Mouse (Mus musculus): ENCODE measurements around the gene Itih5. TPM values are rescaled to one million over a fixed set of nuclear protein-coding genes. Genes with fewer than 3 reads are reported as not detected.

Gene Itih5
- polyA plus RNA-seq, 1 experiment from 2014 or later, result 17.8 TPM

DNA sequence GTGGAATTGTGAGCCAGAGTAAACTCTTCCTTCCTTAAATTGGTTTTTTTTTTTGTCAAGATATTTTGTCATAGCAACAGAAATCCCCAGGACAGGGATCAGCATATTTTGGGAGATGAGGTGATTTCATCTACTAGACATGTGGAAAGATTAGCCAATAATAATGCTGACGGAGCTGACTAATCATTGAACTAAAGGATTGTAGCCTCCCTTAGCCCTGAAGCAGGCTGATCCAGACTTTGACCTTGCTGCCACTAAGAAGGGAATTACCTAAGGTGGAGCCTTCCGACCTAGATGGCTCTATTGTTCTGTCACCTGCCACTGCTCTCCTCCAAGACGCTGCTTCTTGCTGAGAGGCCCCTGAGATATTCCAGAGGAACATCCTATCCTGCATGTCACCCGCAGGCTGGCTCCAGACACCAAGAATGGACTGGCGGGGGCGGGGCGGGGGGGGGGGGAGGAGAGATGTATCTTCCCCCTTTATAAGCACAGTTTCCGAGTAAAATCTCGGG is 119.3 kb downstream of the Itih5 start:
- Histone ChIP-seq H3K36me3 (no peaks in the 10 kb centered on the region), H3K9ac (no peak overlapping the region), H3K27me3 (no peaks in the 10 kb centered on the region), H3K9me3 (no peaks in the 10 kb centered on the region), H3K4me1 (peaks cover 9% of the 10 kb centered on the region), H3K4me2 (no peak overlapping the region), H3K27ac (no peak overlapping the region), H3K4me3 (no peak overlapping the region)
- no peak for ATAC-seq (ENCODE audit: insufficient number of reproducible peaks, low FRiP score, low TSS enrichment, low read depth)
- WGBS, result 79% methylated on average over 8 of the region's 9 CpGs

DNA sequence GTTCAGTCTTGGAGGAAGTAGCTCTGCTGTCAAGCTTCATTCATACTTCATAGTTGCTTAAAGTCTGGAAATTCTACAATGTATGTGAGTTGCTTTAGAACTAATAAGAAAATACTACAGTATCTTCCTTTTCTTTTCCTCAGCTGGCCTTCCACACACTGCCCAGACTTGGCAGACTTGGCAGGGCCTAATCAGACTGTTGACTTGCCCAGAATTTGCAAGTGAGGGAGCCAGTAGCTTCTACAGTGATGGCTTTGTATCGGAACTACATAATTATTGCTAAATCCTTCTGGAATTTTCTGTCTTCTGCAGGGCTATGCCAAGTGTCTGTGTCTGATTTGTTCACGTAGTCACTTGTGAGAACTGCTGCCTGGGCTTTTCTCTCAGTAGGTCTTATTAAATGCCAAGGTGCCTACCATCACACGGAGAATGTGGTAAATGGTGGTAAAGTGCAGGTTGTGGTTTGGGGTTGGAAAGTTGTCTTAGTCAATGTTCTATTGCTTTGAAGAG is 120.2 kb downstream of the Itih5 start:
- Histone ChIP-seq H3K9ac (no peak overlapping the region), H3K27me3 (no peaks in the 10 kb centered on the region), H3K4me2 (no peak overlapping the region), H3K9me3 (no peaks in the 10 kb centered on the region), H3K4me1 (peaks cover 9% of the 10 kb centered on the region), H3K4me3 (no peak overlapping the region), H3K36me3 (no peaks in the 10 kb centered on the region), H3K27ac (no peak overlapping the region)
- ATAC-seq (ENCODE audit: insufficient number of reproducible peaks, low FRiP score, low TSS enrichment, low read depth), result no peak
- WGBS, result 76% methylated on average over 3 of the region's 3 CpGs

DNA sequence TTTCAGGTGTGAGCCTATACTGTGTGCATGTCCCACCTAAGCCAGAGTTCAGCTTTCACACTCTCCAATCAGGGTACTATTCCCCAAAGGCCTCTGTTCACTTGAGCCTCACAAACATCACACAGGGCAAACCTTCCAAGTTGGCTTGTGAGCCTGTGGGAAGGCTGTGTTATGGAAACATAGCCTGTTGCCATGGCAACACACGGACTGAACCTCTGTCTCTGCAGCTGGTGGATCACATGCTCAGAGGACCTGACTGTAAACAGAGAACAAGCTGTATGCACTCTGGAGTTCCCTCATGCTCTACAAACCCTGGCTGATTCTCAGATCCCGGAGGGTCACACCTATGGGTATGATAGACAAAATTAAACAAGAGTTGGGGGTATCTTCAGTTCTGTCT is 122.8 kb downstream of the Itih5 start:
- WGBS, result 30% methylated on average over 2 of the region's 2 CpGs
- Histone ChIP-seq H3K9ac (no peak overlapping the region), H3K4me1 (peaks cover 9% of the 10 kb centered on the region), H3K27me3 (no peaks in the 10 kb centered on the region), H3K27ac (peak overlapping the region; percentile 12; the same call in 1 of the 2 replicates), H3K9me3 (no peaks in the 10 kb centered on the region), H3K4me3 (no peak overlapping the region), H3K4me2 (no peak overlapping the region), H3K36me3 (no peaks in the 10 kb centered on the region)
- ATAC-seq (ENCODE audit: insufficient number of reproducible peaks, low FRiP score, low TSS enrichment, low read depth), result peak; percentile 85

DNA sequence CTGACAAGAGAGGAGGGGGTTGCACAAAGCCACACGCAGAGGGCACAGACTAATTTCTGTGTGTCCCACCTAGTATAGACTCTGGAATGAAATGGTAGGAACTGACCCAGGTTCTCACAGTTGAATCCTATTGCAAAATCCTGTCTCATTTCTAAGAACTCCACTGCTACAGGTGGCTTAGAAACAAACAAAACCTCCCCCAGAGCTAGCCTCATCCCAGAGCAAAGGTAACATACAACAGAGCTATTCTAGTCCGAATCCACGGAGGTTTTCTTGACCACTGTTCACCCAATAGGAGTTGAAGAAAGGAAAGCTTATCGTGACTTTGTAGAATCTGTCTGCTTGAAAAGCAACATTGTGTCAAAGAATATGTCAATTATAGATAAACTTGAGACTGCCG is 130.3 kb downstream of the Itih5 start:
- ATAC-seq (ENCODE audit: insufficient number of reproducible peaks, low FRiP score, low TSS enrichment, low read depth), result no peak
- H3K9me3 ChIP-seq, result no peaks in the 10 kb centered on the region
- H3K4me1 ChIP-seq, result peaks cover 8% of the 10 kb centered on the region
- H3K4me3 ChIP-seq, result no peak overlapping the region
- WGBS, result 52% methylated on average over 5 of the region's 5 CpGs
- H3K27ac ChIP-seq, result no peak overlapping the region
- H3K4me2 ChIP-seq, result no peak overlapping the region
- no peaks in the 10 kb centered on the region for H3K36me3 ChIP-seq
- no peak overlapping the region for H3K9ac ChIP-seq
- peaks cover 21% of the 10 kb centered on the region for H3K27me3 ChIP-seq

DNA sequence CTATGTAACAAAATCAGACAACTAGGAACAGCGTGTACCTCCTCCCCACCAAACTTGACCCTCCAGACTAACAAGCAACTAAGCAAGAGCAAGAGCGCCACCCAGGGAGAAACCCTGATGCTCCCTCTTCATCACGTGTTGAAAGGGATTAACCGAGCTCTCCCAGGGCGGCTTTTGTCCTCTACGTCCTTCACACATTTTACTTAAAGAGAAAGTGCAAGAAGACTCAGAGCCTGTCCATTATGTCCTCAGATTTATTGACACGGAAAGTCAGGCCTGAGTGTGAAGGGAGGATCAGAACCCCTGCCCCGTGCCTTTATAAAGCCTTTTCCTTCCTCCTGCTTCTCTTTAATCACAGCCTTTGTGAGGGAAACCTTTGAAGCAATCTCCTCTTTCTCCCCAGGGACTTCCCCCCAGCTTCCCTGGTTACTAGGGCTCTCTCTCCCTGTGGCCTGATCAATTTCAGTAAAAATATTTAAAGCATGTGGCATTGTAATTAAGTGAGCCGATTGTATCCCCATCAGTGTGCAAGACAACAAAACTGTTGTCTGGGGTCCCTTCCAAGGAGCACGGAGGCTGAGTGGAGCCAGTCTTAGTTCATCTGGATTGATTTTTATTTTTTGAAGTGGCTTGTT is 131.4 kb downstream of the Itih5 start:
- ATAC-seq (ENCODE audit: insufficient number of reproducible peaks, low FRiP score, low TSS enrichment, low read depth), result no peak
- Histone ChIP-seq H3K9me3 (no peaks in the 10 kb centered on the region), H3K27me3 (peaks cover 21% of the 10 kb centered on the region), H3K4me2 (no peak overlapping the region), H3K4me1 (peaks cover 8% of the 10 kb centered on the region), H3K27ac (no peak overlapping the region), H3K9ac (no peak overlapping the region), H3K4me3 (no peak overlapping the region), H3K36me3 (no peaks in the 10 kb centered on the region)
- WGBS, result 10% methylated on average over 10 of the region's 10 CpGs

DNA sequence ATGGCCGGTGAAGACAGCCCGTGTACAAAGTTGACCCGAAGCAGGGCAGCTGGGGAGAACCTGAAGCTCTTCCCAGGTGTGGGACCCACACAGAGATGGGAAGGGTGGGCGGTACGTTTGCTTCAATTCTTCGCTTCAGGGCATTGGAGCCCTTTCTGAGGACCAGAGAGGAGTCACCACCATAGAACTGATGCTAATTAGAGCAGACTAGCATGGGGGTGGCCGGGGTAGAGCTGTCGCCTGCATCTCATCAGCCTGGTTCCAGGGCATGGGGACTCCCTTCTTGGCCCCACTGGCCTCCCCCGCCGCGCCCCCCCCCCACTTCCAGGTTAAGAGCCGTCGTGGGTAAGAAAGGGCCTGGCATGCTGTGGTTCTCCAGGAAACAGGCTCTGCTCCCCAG is 132.6 kb downstream of the Itih5 start:
- no peak overlapping the region for H3K9ac ChIP-seq
- H3K4me1 ChIP-seq, result peaks cover 8% of the 10 kb centered on the region
- ATAC-seq (ENCODE audit: insufficient number of reproducible peaks, low FRiP score, low TSS enrichment, low read depth), result no peak
- no peak overlapping the region for H3K27ac ChIP-seq
- no peak overlapping the region for H3K4me2 ChIP-seq
- no peaks in the 10 kb centered on the region for H3K36me3 ChIP-seq
- no peak overlapping the region for H3K4me3 ChIP-seq
- peaks cover 26% of the 10 kb centered on the region for H3K27me3 ChIP-seq
- H3K9me3 ChIP-seq, result no peaks in the 10 kb centered on the region
- 31% methylated on average over 13 of the region's 13 CpGs for WGBS

DNA sequence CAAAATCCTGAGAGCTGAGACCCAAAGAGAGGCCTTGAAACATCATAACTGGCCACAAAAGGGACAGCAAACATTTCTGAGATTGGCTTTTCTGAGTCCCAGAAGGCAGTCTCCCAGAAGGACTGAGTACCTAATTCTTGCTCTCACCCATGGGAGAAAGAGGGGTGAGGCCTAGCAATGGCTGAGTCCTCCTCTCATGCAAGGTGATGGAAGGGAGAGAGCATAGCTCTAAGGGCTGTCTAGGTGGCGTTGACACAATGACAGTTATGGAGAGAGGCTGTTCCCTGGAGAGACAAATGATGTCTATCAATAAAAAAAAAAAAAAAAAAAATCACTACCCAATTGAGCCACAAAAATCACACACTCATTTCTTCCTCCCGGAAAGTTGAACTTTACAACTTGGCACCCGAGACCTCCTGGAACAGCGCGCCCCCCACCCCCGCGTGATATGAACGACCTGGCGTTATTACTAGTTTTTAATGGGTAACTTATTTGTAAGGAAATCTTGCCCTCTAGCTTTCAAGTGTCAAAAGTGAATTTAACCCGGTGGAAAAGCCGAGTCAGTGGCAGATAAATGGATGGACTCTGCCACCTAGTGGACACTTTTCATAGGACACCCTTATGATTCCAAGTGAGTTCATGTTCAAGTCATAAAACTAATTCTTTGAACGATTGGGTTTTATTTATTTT is 134.9 kb downstream of the Itih5 start:
- Histone ChIP-seq H3K27me3 (peaks cover 25% of the 10 kb centered on the region; the same call in 1 of the 2 replicates), H3K9me3 (no peaks in the 10 kb centered on the region), H3K4me2 (no peak overlapping the region), H3K4me1 (peaks cover 2% of the 10 kb centered on the region; the same call in 1 of the 2 replicates), H3K9ac (no peak overlapping the region), H3K27ac (no peak overlapping the region), H3K4me3 (no peak overlapping the region), H3K36me3 (no peaks in the 10 kb centered on the region)
- no peak for ATAC-seq (ENCODE audit: insufficient number of reproducible peaks, low FRiP score, low TSS enrichment, low read depth)
- 8% methylated on average over 12 of the region's 12 CpGs for WGBS

DNA sequence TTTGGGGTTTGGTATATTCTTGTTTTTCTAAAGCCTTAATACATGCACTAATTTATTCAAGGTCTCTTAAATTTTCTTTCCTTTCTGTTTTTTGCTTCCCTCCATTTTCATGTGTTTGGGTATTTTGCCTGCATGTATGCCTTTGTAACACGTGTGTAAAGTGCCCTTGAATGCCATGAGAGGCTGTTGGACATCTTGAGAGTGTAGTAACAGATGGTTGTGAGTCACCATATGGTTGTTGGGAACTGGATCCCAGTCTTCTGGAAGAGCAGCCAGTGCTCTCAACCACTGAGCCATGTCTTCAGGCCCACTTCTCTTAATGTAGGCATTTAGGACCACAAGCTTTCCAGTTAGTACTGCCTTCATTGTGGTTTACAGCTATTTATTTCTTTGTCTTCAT is 135.5 kb downstream of the Itih5 start:
- no peak overlapping the region for H3K9ac ChIP-seq
- no peaks in the 10 kb centered on the region for H3K36me3 ChIP-seq
- no peaks in the 10 kb centered on the region for H3K9me3 ChIP-seq
- H3K4me1 ChIP-seq, result peaks cover 2% of the 10 kb centered on the region; the same call in 1 of the 2 replicates
- H3K27ac ChIP-seq, result no peak overlapping the region
- ATAC-seq (ENCODE audit: insufficient number of reproducible peaks, low FRiP score, low TSS enrichment, low read depth), result no peak
- WGBS, result 0% methylated on average over 1 of the region's 1 CpGs
- peaks cover 25% of the 10 kb centered on the region; the same call in 1 of the 2 replicates for H3K27me3 ChIP-seq
- no peak overlapping the region for H3K4me3 ChIP-seq
- H3K4me2 ChIP-seq, result no peak overlapping the region

DNA sequence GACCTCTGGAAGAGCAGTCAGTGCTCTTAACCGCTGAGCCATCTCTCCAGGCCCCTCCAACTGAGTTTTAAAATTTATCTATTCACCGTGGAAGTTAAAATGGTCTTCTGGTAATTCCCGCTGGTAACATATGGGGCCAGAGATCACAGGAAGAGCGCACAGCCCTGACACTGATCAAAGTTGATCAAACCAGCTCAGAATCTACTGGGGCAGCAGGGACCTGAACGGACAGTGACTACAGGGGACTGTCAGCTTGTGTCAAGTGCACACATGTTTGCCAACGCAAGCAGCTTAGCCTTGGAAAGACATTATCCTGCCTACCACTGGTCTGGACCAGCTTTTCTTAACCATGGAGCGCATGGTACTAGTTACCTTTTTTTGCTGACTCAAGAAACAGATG is 136.7 kb downstream of the Itih5 start:
- WGBS, result 75% methylated on average over 7 of the region's 7 CpGs
- Histone ChIP-seq H3K36me3 (no peaks in the 10 kb centered on the region), H3K4me1 (no peaks in the 10 kb centered on the region), H3K27me3 (peaks cover 24% of the 10 kb centered on the region; the same call in 1 of the 2 replicates), H3K27ac (no peak overlapping the region), H3K4me2 (no peak overlapping the region), H3K4me3 (no peak overlapping the region), H3K9ac (no peak overlapping the region), H3K9me3 (no peaks in the 10 kb centered on the region)
- ATAC-seq (ENCODE audit: insufficient number of reproducible peaks, low FRiP score, low TSS enrichment, low read depth), result no peak

DNA sequence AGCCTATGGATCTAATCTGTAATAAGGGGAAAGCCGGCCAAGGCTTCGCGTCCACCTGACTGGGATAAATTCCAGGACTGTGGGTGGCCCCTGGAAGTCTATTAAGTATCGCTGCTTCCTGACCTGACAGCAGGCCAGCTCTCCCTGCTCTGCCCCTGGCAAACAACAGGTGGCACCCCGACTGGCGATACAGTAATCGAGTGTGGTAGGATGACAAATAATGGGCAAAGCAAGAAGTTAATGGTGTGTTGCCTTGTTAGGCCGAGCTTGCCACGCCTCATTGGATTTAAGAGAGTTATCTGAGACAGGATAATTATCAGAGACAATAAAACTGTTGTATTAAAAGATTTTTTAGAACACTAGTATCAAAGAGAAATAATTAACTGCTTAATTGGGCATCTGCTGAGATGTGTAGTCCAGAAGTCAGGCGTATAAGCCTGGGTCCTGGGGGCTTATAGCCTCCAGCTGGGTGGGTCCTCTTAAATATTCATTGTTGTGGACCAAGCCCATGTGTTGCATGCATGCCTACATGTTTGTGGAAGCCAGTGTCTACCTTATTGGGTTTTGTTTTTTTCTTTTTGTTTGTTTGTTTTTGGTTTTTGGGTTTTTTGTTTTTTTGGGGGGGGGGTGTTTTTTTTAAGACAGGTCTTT is 140.3 kb downstream of the Itih5 start:
- Histone ChIP-seq H3K9ac (no peak overlapping the region), H3K4me2 (no peak overlapping the region), H3K4me3 (no peak overlapping the region), H3K27ac (no peak overlapping the region), H3K4me1 (peaks cover 7% of the 10 kb centered on the region; the same call in 1 of the 2 replicates), H3K9me3 (no peaks in the 10 kb centered on the region), H3K27me3 (peaks cover 13% of the 10 kb centered on the region; the same call in 1 of the 2 replicates), H3K36me3 (no peaks in the 10 kb centered on the region)
- ATAC-seq (ENCODE audit: insufficient number of reproducible peaks, low FRiP score, low TSS enrichment, low read depth), result no peak
- WGBS, result 20% methylated on average over 10 of the region's 10 CpGs

DNA sequence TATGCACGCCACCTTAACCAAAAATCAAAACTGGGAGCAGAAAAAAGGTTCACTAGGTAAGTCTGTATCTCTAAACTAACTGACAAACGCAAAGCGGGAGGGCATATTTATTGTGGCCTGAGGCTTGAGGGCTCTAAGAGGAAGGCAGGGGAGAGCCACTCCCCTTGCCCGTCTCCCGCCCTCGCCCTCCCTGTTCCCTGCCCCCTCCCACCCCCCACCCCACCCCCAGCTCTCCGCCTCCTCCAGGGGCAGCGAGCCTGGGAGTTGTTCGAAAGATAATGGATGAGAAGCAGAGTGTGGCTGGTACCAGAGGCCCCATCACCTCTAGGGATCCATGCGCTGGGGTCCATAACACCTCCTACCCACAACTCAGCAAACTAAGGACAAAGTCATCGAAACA is 142.5 kb downstream of the Itih5 start:
- H3K27me3 ChIP-seq, result peaks cover 9% of the 10 kb centered on the region; the same call in 1 of the 2 replicates
- no peak for ATAC-seq (ENCODE audit: insufficient number of reproducible peaks, low FRiP score, low TSS enrichment, low read depth)
- no peak overlapping the region for H3K4me3 ChIP-seq
- no peak overlapping the region for H3K27ac ChIP-seq
- 3% methylated on average over 11 of the region's 11 CpGs for WGBS
- no peaks in the 10 kb centered on the region for H3K9me3 ChIP-seq
- no peak overlapping the region for H3K9ac ChIP-seq
- H3K4me1 ChIP-seq, result peaks cover 10% of the 10 kb centered on the region
- no peaks in the 10 kb centered on the region for H3K36me3 ChIP-seq
- H3K4me2 ChIP-seq, result peak overlapping the region; percentile 20

DNA sequence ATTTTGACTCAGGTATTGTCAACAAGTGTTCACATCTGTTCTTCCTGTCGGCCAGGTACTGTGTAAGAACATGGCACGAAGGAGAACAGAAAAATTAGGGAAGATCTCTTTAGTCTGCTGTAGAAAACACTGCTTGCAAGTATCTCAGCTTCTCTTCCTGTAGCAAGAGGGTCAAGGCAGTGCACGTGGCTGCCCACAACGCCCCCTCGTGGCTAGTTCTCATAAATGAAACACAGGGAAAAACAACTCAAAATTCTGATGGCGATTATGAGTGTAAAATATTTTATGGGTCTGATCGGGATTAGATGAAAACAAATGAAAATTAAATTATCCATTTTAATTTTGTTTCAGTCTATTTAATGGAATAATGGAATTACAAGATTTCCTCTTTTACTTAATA is 146.9 kb downstream of the Itih5 start:
- Histone ChIP-seq H3K9ac (no peak overlapping the region), H3K4me3 (no peak overlapping the region), H3K9me3 (no peaks in the 10 kb centered on the region), H3K27ac (no peak overlapping the region), H3K36me3 (no peaks in the 10 kb centered on the region), H3K4me2 (no peak overlapping the region), H3K27me3 (no peaks in the 10 kb centered on the region), H3K4me1 (peaks cover 10% of the 10 kb centered on the region)
- ATAC-seq (ENCODE audit: insufficient number of reproducible peaks, low FRiP score, low TSS enrichment, low read depth), result no peak
- WGBS, result 48% methylated on average over 7 of the region's 7 CpGs
